Mouse (Mus musculus): ENCODE measurements around the gene Slc26a9. TPM values are rescaled to one million over a fixed set of nuclear protein-coding genes. Genes with fewer than 3 reads are reported as not detected.

The Slc26a9 gene
- total and polyA plus RNA-seq, 3 experiments: 0.08 TPM; not detected in 2

- H3K4me3 ChIP-seq: peak within 1 kb of the TSS; percentile 43
- H3K36me3 ChIP-seq (ENCODE audit: control insufficient read depth, insufficient read depth, low read length): no peaks in the 10 kb centered on the region
- H3K27me3 ChIP-seq (ENCODE audit: control insufficient read depth, insufficient read depth, low read length): no peaks in the 10 kb centered on the region
- no peaks in the 10 kb centered on the region for H3K79me2 ChIP-seq (replicated peaks; ENCODE audit: control insufficient read depth, insufficient read depth, low read length)
- H3K4me1 ChIP-seq (ENCODE audit: control insufficient read depth, insufficient read depth, low read length): no peaks in the 10 kb centered on the region
- peak; percentile 43; the same call in 1 of the 2 replicates for TF ChIP-seq POLR2A (IDR thresholded peaks at IDR 0.05; ENCODE audit: insufficient read depth, low read depth, low read length)
- TF ChIP-seq CTCF (IDR thresholded peaks at IDR 0.05): no peak
- DNase-seq: peak; percentile 55 to 58
- intact Hi-C loops (cut with DNase I): no loop called here
- 12% methylated on average over 26 of the region's 26 CpGs for WGBS
- H3K9ac ChIP-seq (ENCODE audit: low read depth, low read length): peak within 1 kb of the TSS; percentile 65
- H3K27ac ChIP-seq: peak within 1 kb of the TSS; percentile 78
These were observed 53.5 kb downstream of the Slc26a9 start, which contains the start of gene Pm20d1 for GRCm38 (mm10) chr1:131797202-131797909. TSS of gene Pm20d1 (plus strand) at chr1:131797381.

DNA sequence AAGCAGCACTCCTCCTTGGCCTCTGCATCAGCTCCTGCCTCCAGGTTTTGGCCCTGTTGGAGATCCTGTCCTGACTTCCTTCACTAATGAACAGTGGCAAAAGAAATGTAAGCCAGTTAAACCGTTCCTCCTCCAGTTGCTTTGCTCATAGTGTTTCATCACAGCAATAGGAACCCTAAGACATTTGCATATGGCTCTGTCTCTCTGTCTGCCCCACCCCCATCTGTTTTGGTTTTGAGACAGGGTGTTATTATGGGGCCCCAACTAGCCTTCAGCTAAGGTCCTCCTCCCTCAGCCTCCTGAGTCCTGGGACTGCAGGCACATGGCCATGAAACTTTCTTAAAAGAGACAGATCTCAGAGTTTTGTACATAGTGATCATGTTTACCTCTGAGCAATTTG lies 56.2 kb downstream of the Slc26a9 start:
- 74% methylated on average over 1 of the region's 1 CpGs for WGBS
- Histone ChIP-seq H3K4me3 (no peak overlapping the region), H3K9ac (ENCODE audit: low read depth, low read length) (no peak overlapping the region), H3K27me3 (ENCODE audit: control insufficient read depth, insufficient read depth, low read length) (no peaks in the 10 kb centered on the region), H3K4me1 (ENCODE audit: control insufficient read depth, insufficient read depth, low read length) (no peaks in the 10 kb centered on the region), H3K79me2 (replicated peaks; ENCODE audit: control insufficient read depth, insufficient read depth, low read length) (no peaks in the 10 kb centered on the region), H3K36me3 (ENCODE audit: control insufficient read depth, insufficient read depth, low read length) (no peaks in the 10 kb centered on the region), H3K27ac (no peak overlapping the region)
- TF ChIP-seq EP300 (IDR thresholded peaks at IDR 0.05; ENCODE audit: insufficient read depth, low read depth, low read length) (no peak), POLR2A (IDR thresholded peaks at IDR 0.05; ENCODE audit: insufficient read depth, low read depth, low read length) (no peak), CTCF (IDR thresholded peaks at IDR 0.05) (no peak)
- DNase-seq: no peak
- intact Hi-C loops (cut with DNase I): no loop called here

- no peaks in the 10 kb centered on the region for H3K36me3 ChIP-seq (ENCODE audit: control insufficient read depth, insufficient read depth, low read length)
- WGBS: 89% methylated on average over 8 of the region's 8 CpGs
- no peak for DNase-seq
- H3K27ac ChIP-seq: no peak overlapping the region
- no peaks in the 10 kb centered on the region for H3K27me3 ChIP-seq (ENCODE audit: control insufficient read depth, insufficient read depth, low read length)
- no peak overlapping the region for H3K9ac ChIP-seq (ENCODE audit: low read depth, low read length)
- no peaks in the 10 kb centered on the region for H3K79me2 ChIP-seq (replicated peaks; ENCODE audit: control insufficient read depth, insufficient read depth, low read length)
- intact Hi-C loops (cut with DNase I): no loop called here
- TF ChIP-seq CTCF (IDR thresholded peaks at IDR 0.05) (no peak), EP300 (IDR thresholded peaks at IDR 0.05; ENCODE audit: insufficient read depth, low read depth, low read length) (no peak), POLR2A (IDR thresholded peaks at IDR 0.05; ENCODE audit: insufficient read depth, low read depth, low read length) (no peak)
- H3K4me3 ChIP-seq: no peak overlapping the region
- H3K4me1 ChIP-seq (ENCODE audit: control insufficient read depth, insufficient read depth, low read length): no peaks in the 10 kb centered on the region
These were observed 57.2 kb downstream of the Slc26a9 start for GRCm38 (mm10) chr1:131801071-131801470.

DNA sequence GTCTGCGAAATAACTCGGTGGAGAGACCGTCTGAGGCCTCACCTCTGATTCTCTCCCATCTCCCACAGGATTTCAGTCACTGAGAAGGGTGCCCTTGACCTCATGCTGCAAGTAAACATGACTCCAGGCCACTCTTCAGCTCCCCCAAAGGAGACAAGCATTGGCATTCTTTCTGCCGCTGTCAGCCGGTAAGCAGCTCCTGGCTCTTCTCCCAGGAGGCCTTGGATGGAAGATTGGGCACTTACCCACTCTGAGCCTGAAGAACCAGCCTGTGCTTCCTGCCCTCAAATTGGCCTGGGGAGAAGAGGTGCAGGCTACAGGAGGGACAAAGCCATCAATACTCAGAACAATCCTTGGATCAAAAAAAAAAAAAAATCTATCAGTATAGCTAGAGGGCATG lies 58.8 kb downstream of the Slc26a9 start:
- no peaks in the 10 kb centered on the region for H3K4me1 ChIP-seq (ENCODE audit: control insufficient read depth, insufficient read depth, low read length)
- TF ChIP-seq EP300 (IDR thresholded peaks at IDR 0.05; ENCODE audit: insufficient read depth, low read depth, low read length) (no peak), CTCF (IDR thresholded peaks at IDR 0.05) (no peak), POLR2A (IDR thresholded peaks at IDR 0.05; ENCODE audit: insufficient read depth, low read depth, low read length) (no peak)
- peak; percentile 29 to 62 for DNase-seq
- 60% methylated on average over 5 of the region's 5 CpGs for WGBS
- H3K4me3 ChIP-seq: no peak overlapping the region
- intact Hi-C loops (cut with DNase I): no loop called here
- no peaks in the 10 kb centered on the region for H3K27me3 ChIP-seq (ENCODE audit: control insufficient read depth, insufficient read depth, low read length)
- no peaks in the 10 kb centered on the region for H3K79me2 ChIP-seq (replicated peaks; ENCODE audit: control insufficient read depth, insufficient read depth, low read length)
- H3K27ac ChIP-seq: peak overlapping the region; percentile 51
- H3K36me3 ChIP-seq (ENCODE audit: control insufficient read depth, insufficient read depth, low read length): no peaks in the 10 kb centered on the region
- H3K9ac ChIP-seq (ENCODE audit: low read depth, low read length): no peak overlapping the region

- Histone ChIP-seq H3K4me1 (ENCODE audit: control insufficient read depth, insufficient read depth, low read length) (no peaks in the 10 kb centered on the region), H3K36me3 (ENCODE audit: control insufficient read depth, insufficient read depth, low read length) (no peaks in the 10 kb centered on the region), H3K27me3 (ENCODE audit: control insufficient read depth, insufficient read depth, low read length) (no peaks in the 10 kb centered on the region), H3K9ac (ENCODE audit: low read depth, low read length) (no peak overlapping the region), H3K27ac (no peak overlapping the region), H3K79me2 (replicated peaks; ENCODE audit: control insufficient read depth, insufficient read depth, low read length) (no peaks in the 10 kb centered on the region), H3K4me3 (no peak overlapping the region)
- TF ChIP-seq EP300 (IDR thresholded peaks at IDR 0.05; ENCODE audit: insufficient read depth, low read depth, low read length): no peak
- TF ChIP-seq POLR2A (IDR thresholded peaks at IDR 0.05; ENCODE audit: insufficient read depth, low read depth, low read length): no peak
- no peak for TF ChIP-seq CTCF (IDR thresholded peaks at IDR 0.05)
- 93% methylated on average over 3 of the region's 3 CpGs for WGBS
- intact Hi-C loops (cut with DNase I): no loop called here
- no peak for DNase-seq
These were observed 60.3 kb downstream of the Slc26a9 start for GRCm38 (mm10) chr1:131804166-131804565.

- no peaks in the 10 kb centered on the region for H3K4me1 ChIP-seq (ENCODE audit: control insufficient read depth, insufficient read depth, low read length)
- intact Hi-C loops (cut with DNase I): no loop called here
- no peaks in the 10 kb centered on the region for H3K79me2 ChIP-seq (replicated peaks; ENCODE audit: control insufficient read depth, insufficient read depth, low read length)
- H3K27ac ChIP-seq: no peak overlapping the region
- 92% methylated on average over 1 of the region's 1 CpGs for WGBS
- H3K4me3 ChIP-seq: no peak overlapping the region
- DNase-seq: no peak
- TF ChIP-seq POLR2A (IDR thresholded peaks at IDR 0.05; ENCODE audit: insufficient read depth, low read depth, low read length) (no peak), EP300 (IDR thresholded peaks at IDR 0.05; ENCODE audit: insufficient read depth, low read depth, low read length) (no peak), CTCF (IDR thresholded peaks at IDR 0.05) (no peak)
- H3K9ac ChIP-seq (ENCODE audit: low read depth, low read length): no peak overlapping the region
- no peaks in the 10 kb centered on the region for H3K27me3 ChIP-seq (ENCODE audit: control insufficient read depth, insufficient read depth, low read length)
- H3K36me3 ChIP-seq (ENCODE audit: control insufficient read depth, insufficient read depth, low read length): no peaks in the 10 kb centered on the region
These were observed 65.2 kb downstream of the Slc26a9 start for GRCm38 (mm10) chr1:131808986-131809385.
